Mouse (Mus musculus): ENCODE results near the gene Sec61a1.

DNA sequence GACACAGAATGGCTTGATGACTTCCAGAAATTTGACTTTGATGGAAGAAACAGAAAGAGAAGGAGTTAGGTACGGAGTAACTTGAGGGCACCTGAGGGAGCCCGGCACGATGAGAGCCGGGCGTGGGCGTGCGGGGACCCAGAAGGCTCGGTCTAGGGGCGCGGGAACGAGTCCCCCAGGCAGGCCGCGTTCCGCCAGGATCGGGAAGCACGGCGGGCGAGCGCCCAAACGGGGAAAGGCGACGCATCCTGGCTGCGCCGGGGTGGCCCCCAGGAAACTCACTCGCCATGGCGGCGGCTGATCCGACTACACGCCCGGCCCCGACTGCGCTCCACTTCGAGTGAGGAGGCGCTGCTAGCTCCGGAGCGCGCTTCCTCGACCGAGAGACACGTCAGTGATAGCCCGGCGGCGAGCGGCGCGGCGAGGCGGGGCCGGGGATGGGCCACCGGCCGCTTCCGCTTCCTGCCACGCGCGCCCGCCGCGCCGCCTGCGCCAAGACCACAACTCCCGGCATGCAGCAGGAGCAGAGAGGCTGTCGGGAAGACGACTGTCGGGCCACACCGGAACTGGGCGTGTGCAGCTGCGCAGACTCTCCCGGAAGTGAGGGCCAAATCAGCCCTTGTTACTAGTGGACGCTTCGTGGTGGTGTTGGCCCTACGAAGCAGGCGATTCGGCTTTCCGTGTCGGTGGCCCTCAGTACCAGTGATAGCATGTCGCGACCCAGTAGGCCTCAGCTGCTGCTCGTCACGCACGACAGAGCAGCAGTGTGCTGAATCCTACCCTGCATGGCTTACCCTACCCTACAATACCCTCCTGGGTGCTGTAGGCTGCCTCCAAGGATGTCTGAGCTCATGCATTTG is at the start of gene Sec61a1:
- TF ChIP-seq CTCF (IDR thresholded peaks at IDR 0.05; ENCODE audit: borderline replicate concordance, insufficient read depth, low read length) (0 out of 2 replicates have a peak, but pooled peaks have one; percentile 5), POLR2A (IDR thresholded peaks at IDR 0.05; ENCODE audit: low read depth, low read length) (peak; percentile 99)
